Mouse (Mus musculus): ENCODE results near the gene Tmem9b. TPM values are rescaled to one million over a fixed set of nuclear protein-coding genes. Genes with fewer than 3 reads are reported as not detected.

The Tmem9b gene
- 10 to 100 TPM; 28.9 to 32.9 (median 31.3) TPM for total RNA-seq (2022)

- peak; percentile 64 to 65 for DNase-seq (ENCODE audit: low spot score in 2 of 2)
Measured at GRCm38 (mm10) chr7:109752008-109752925, at the start of gene Tmem9b. Gene Tmem9b (minus strand): TSS chr7:109752875.

GRCm38 (mm10) chr7:109800626-109801025 lies 48.0 kb upstream of the Tmem9b start:
- no peak for DNase-seq (ENCODE audit: low spot score in 2 of 2)

- no peak for DNase-seq (ENCODE audit: low spot score in 2 of 2)
Measured at GRCm38 (mm10) chr7:109799168-109799567, 46.5 kb upstream of the Tmem9b start.

GRCm38 (mm10) chr7:109795564-109795963 lies 42.9 kb upstream of the Tmem9b start:
- no peak for DNase-seq (ENCODE audit: low spot score in 2 of 2)

- no peak for DNase-seq (ENCODE audit: low spot score in 2 of 2)
Measured at GRCm38 (mm10) chr7:109794556-109794955, 41.9 kb upstream of the Tmem9b start.

- no peak for DNase-seq (ENCODE audit: low spot score in 2 of 2)
Measured at GRCm38 (mm10) chr7:109792759-109793158, 40.1 kb upstream of the Tmem9b start.

GRCm38 (mm10) chr7:109790818-109791217 lies 38.1 kb upstream of the Tmem9b start:
- no peak for DNase-seq (ENCODE audit: low spot score in 2 of 2)

- no peak for DNase-seq (ENCODE audit: low spot score in 2 of 2)
Measured at GRCm38 (mm10) chr7:109787860-109788259, 35.2 kb upstream of the Tmem9b start.

GRCm38 (mm10) chr7:109783281-109783680 lies 30.6 kb upstream of the Tmem9b start:
- no peak for DNase-seq (ENCODE audit: low spot score in 2 of 2)

- peak in 1 of 2 experiments; percentile 26 for DNase-seq (ENCODE audit: low spot score in 2 of 2)
Measured at GRCm38 (mm10) chr7:109781470-109782203, 29.0 kb upstream of the Tmem9b start, which contains the start of gene Nrip3. Gene Nrip3 (minus strand): TSS chr7:109782025.

- DNase-seq (ENCODE audit: low spot score in 2 of 2) = no peak
Measured at GRCm38 (mm10) chr7:109781087-109781469, 28.4 kb upstream of the Tmem9b start.

GRCm38 (mm10) chr7:109772251-109772650 lies 19.6 kb upstream of the Tmem9b start:
- DNase-seq (ENCODE audit: low spot score in 2 of 2) = no peak

- no peak for DNase-seq (ENCODE audit: low spot score in 2 of 2)
Measured at GRCm38 (mm10) chr7:109768699-109769383, 16.2 kb upstream of the Tmem9b start.

- DNase-seq (ENCODE audit: low spot score in 2 of 2) = no peak
Measured at GRCm38 (mm10) chr7:109767575-109768350, 15.1 kb upstream of the Tmem9b start.

GRCm38 (mm10) chr7:109764009-109764408 lies 11.3 kb upstream of the Tmem9b start:
- no peak for DNase-seq (ENCODE audit: low spot score in 2 of 2)

- DNase-seq (ENCODE audit: low spot score in 2 of 2) = no peak
Measured at GRCm38 (mm10) chr7:109756291-109756690, 3.6 kb upstream of the Tmem9b start.

GRCm38 (mm10) chr7:109754034-109754433 lies 1.4 kb upstream of the Tmem9b start:
- DNase-seq (ENCODE audit: low spot score in 2 of 2) = no peak

- DNase-seq (ENCODE audit: low spot score in 2 of 2) = no peak
Measured at GRCm38 (mm10) chr7:109751427-109752007, 1.2 kb downstream of the Tmem9b start.

GRCm38 (mm10) chr7:109747747-109748146 lies 4.9 kb downstream of the Tmem9b start:
- DNase-seq (ENCODE audit: low spot score in 2 of 2) = no peak

GRCm38 (mm10) chr7:109741703-109742102 lies 11.0 kb downstream of the Tmem9b start:
- DNase-seq (ENCODE audit: low spot score in 2 of 2) = no peak

Measured in gastrocnemius, adult 8-10 months (tissue).